Mouse (Mus musculus) midbrain, embryonic 13.5 days (tissue): ENCODE data around the gene Iqcf6. TPM values are rescaled to one million over a fixed set of nuclear protein-coding genes. Genes with fewer than 3 reads are reported as not detected.
"Not testable (repeated sequence)": the region's sequence is repeated elsewhere in the genome, so short reads cannot be mapped to it uniquely, and the experiment has no call there.

Experiments
- ATAC-seq: fragments of 200-750 bp; cut with Nextera tagmentation; 2 replicates; pipeline ENCODE4 v1.8.0; 2017; ENCODE audit warnings: mild to moderate bottlenecking, moderate TSS enrichment, moderate library complexity
- H3K27ac ChIP-seq: fragments of 300-500 bp; sonication (generic); 2 replicates; pipeline ENCODE4 v1.5.1; 2015; ENCODE audit warnings: inconsistent platforms, mild to moderate bottlenecking, moderate library complexity
- H3K27me3 ChIP-seq: fragments of 300-500 bp; sonication (generic); 2 replicates; pipeline ENCODE4 v1.6.1; 2015; ENCODE audit warnings: mild to moderate bottlenecking, inconsistent platforms
- H3K36me3 ChIP-seq: fragments of 300-500 bp; sonication (generic); 2 replicates; pipeline ENCODE4 v1.6.1; 2015; ENCODE audit warnings: mild to moderate bottlenecking, inconsistent platforms
- H3K4me1 ChIP-seq: fragments of 300-500 bp; sonication (generic); replicated peaks from 2 replicates; pipeline ENCODE4 v1.6.1; 2015; ENCODE audit warnings: inconsistent platforms
- H3K4me2 ChIP-seq: fragments of 300-500 bp; sonication (generic); replicated peaks from 2 replicates; pipeline ENCODE4 v1.6.1; 2015; ENCODE audit warnings: moderate library complexity, mild to moderate bottlenecking, inconsistent platforms
- H3K4me3 ChIP-seq: fragments of 300-500 bp; sonication (generic); replicated peaks from 2 replicates; pipeline ENCODE4 v1.5.1; 2015; ENCODE audit warnings: mild to moderate bottlenecking, inconsistent platforms
- H3K9ac ChIP-seq: fragments of 300-500 bp; sonication (generic); replicated peaks from 2 replicates; pipeline ENCODE4 v1.6.1; 2015; ENCODE audit warnings: mild to moderate bottlenecking, inconsistent platforms
- H3K9me3 ChIP-seq: fragments of 300-500 bp; sonication (generic); 2 replicates; pipeline ENCODE4 v1.6.1; 2016; ENCODE audit warnings: mild to moderate bottlenecking, inconsistent platforms
- WGBS: fragments of 180-500 bp; shearing (Covaris S2); methylation state at CpG from one replicate; pipeline ENCODE4 v1.1.7; 2015; 5-methylcytosine and 5-hydroxymethylcytosine counted together
- polyA plus RNA-seq: library from polyadenylated mRNA; unstranded; fragments of >200 nt; fragmentation: Nextera tagmentation; extraction: Ambion mirVana; gene quantifications from 2 replicates; pipeline ENCODE4 v1.2.1, GENCODE M21; 2015

The Iqcf6 gene
- polyA plus RNA-seq, 1 experiment from 2014 or later, result not detected

- WGBS, result 35% methylated on average over 8 of the region's 8 CpGs
- H3K4me2 ChIP-seq, H3K4me3 ChIP-seq, H3K27ac ChIP-seq, H3K9me3 ChIP-seq, H3K27me3 ChIP-seq, H3K36me3 ChIP-seq, H3K4me1 ChIP-seq, H3K9ac ChIP-seq, ATAC-seq: not testable (repeated sequence)
Measured at GRCm38 (mm10) chr9:106627796-106628195, 1.4 kb downstream of the Iqcf6 start.

DNA sequence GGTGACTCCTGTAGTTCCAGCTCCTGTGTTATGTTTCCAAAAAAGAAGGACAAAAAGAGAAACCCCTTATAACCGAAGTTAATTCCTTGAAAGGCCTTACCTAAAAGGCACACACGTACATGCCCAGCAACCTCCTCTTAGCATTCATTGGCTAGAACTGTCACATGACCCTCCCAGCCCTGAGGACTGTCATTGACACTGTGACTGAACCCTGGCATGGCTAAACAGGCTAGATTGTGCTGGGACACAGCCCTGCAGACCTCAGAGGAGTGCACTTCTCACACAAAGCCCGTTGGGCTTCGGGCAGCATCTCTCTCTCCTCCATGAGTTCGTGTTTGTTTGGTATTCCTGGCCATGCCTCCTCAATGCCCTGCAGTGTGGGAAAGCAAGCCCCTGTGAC, 5.8 kb downstream of the Iqcf6 start:
- no peak overlapping the region for H3K4me3 ChIP-seq
- WGBS, result 69% methylated on average over 5 of the region's 5 CpGs
- no peak overlapping the region for H3K9ac ChIP-seq
- ATAC-seq, result no peak
- no peak overlapping the region for H3K4me2 ChIP-seq
- H3K27me3 ChIP-seq, result no peaks in the 10 kb centered on the region
- no peak overlapping the region for H3K27ac ChIP-seq
- no peaks in the 10 kb centered on the region for H3K36me3 ChIP-seq
- H3K9me3 ChIP-seq, result no peaks in the 10 kb centered on the region
- peaks cover 3% of the 10 kb centered on the region; the same call in 1 of the 2 replicates for H3K4me1 ChIP-seq

DNA sequence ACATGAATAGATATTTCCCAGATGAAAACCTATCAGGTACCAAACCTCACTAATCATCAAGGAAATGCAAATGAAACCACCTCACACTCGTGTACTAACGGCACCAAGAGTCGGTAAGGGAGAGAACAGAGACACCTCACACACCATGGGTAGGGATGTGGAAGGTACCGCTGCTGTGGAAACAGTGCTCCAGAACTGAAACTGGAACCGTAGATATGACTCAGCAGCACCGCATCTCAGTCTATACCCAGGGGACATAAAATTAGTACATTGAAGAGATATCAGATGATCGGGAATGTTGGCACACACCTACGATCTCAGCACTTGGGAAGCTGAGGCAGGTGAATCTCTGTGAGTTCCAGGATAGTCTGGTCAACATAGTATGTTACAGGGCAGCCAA, 11.8 kb downstream of the Iqcf6 start:
- Histone ChIP-seq H3K27ac (no peak overlapping the region), H3K9me3 (no peaks in the 10 kb centered on the region), H3K4me1 (no peaks in the 10 kb centered on the region), H3K36me3 (no peaks in the 10 kb centered on the region), H3K27me3 (no peaks in the 10 kb centered on the region), H3K4me3 (no peak overlapping the region), H3K9ac (no peak overlapping the region), H3K4me2 (no peak overlapping the region)
- no peak for ATAC-seq
- WGBS, result 95% methylated on average over 8 of the region's 8 CpGs

DNA sequence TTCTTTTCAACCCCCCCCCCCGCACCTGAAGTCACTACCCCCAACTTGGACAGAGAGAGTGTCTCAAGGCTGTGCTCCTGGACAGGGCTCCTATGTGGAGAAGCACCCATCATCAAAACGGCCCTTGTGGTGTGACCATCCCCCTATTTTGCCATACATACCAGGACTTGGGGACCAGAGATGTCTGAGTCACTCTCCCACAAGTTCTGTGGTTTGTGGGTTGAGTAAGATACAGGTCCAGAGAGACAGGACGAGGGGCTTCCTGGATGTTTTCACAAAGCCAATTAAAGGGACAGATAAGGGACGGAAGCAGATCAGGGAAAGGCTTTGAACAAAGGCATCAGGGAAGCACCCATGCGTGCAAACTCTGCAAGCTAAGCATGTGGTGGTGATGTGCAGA, 15.0 kb downstream of the Iqcf6 start:
- Histone ChIP-seq H3K9me3 (no peaks in the 10 kb centered on the region), H3K4me2 (no peak overlapping the region), H3K4me1 (no peaks in the 10 kb centered on the region), H3K9ac (no peak overlapping the region), H3K27me3 (no peaks in the 10 kb centered on the region), H3K36me3 (no peaks in the 10 kb centered on the region), H3K27ac (no peak overlapping the region), H3K4me3 (no peak overlapping the region)
- ATAC-seq, result no peak
- WGBS, result 47% methylated on average over 5 of the region's 5 CpGs

- Histone ChIP-seq H3K4me2 (no peak overlapping the region), H3K9me3 (no peaks in the 10 kb centered on the region), H3K9ac (no peak overlapping the region), H3K4me3 (no peak overlapping the region), H3K27ac (no peak overlapping the region), H3K36me3 (no peaks in the 10 kb centered on the region), H3K27me3 (no peaks in the 10 kb centered on the region), H3K4me1 (no peaks in the 10 kb centered on the region)
- WGBS, result 32% methylated on average over 7 of the region's 7 CpGs
- ATAC-seq, result 0 out of 2 replicates have a peak, but pooled peaks have one; percentile 43
Measured at GRCm38 (mm10) chr9:106643128-106643527, 16.7 kb downstream of the Iqcf6 start.

DNA sequence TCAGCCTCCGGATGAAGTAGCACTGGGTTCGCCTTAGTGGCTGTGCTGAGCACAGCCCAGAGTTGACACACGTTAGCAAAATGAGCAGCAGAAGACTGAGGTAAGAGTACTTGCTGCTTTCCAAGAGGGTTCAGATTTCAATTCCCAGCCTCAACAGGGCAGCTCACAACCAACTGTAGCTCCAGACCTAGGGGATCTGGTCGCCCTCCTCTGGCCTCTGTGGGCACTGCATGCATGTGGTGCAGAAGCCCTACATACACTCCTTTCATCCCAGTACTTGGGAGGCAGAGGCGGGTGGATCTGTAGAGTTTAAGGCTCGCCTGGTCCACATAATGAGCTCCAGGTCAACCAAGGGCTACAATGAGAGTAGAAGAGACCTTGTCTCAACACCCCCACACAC, 17.4 kb downstream of the Iqcf6 start:
- H3K9me3 ChIP-seq, result no peaks in the 10 kb centered on the region
- 77% methylated on average over 6 of the region's 6 CpGs for WGBS
- H3K27ac ChIP-seq, result no peak overlapping the region
- no peak for ATAC-seq
- H3K4me1 ChIP-seq, result no peaks in the 10 kb centered on the region
- H3K4me3 ChIP-seq, result no peak overlapping the region
- H3K27me3 ChIP-seq, result no peaks in the 10 kb centered on the region
- H3K36me3 ChIP-seq, result no peaks in the 10 kb centered on the region
- no peak overlapping the region for H3K9ac ChIP-seq
- no peak overlapping the region for H3K4me2 ChIP-seq

- no peak for ATAC-seq
- Histone ChIP-seq H3K4me1 (no peaks in the 10 kb centered on the region), H3K9ac (no peak overlapping the region), H3K27ac (no peak overlapping the region), H3K4me2 (no peak overlapping the region), H3K36me3 (0 out of 2 replicates have a peak, but pooled peaks cover 8% of the 10 kb centered on the region), H3K9me3 (no peaks in the 10 kb centered on the region), H3K4me3 (no peak overlapping the region), H3K27me3 (no peaks in the 10 kb centered on the region)
- WGBS, result 81% methylated on average over 9 of the region's 9 CpGs
Measured at GRCm38 (mm10) chr9:106645684-106646271, 19.4 kb downstream of the Iqcf6 start.

DNA sequence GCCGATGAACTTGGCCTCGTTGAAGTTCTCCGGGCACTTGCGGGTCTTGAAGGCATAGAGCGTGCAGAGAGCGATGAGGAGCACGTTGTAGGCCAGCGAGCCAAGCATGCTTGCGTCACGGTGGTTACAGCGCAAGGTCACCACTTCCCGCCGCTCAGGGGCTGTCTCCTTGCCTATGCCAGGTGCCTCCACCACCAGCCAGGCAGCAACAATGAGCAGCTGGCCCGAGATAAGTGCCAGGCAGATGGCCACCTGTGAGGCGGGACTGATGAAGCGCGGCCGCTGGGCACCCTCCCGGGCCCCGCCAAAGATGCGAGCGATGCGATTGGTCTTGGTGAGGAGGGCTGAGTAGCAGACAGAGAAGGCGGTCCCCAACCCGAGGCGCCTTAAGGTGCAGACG, 20.8 kb downstream of the Iqcf6 start:
- H3K27me3 ChIP-seq, result no peaks in the 10 kb centered on the region
- no peak overlapping the region for H3K27ac ChIP-seq
- no peak overlapping the region for H3K4me3 ChIP-seq
- no peak overlapping the region for H3K4me2 ChIP-seq
- no peaks in the 10 kb centered on the region for H3K4me1 ChIP-seq
- H3K36me3 ChIP-seq, result 0 out of 2 replicates have a peak, but pooled peaks cover 9% of the 10 kb centered on the region
- WGBS, result 76% methylated on average over 27 of the region's 27 CpGs
- no peak for ATAC-seq
- H3K9ac ChIP-seq, result no peak overlapping the region
- H3K9me3 ChIP-seq, result no peaks in the 10 kb centered on the region

- Histone ChIP-seq H3K27me3 (peaks cover 17% of the 10 kb centered on the region), H3K9me3 (no peaks in the 10 kb centered on the region), H3K4me1 (peaks cover 32% of the 10 kb centered on the region), H3K4me2 (no peak overlapping the region; the same call in 1 of the 2 replicates), H3K27ac (no peak overlapping the region), H3K9ac (no peak overlapping the region), H3K4me3 (no peak overlapping the region), H3K36me3 (0 out of 2 replicates have a peak, but pooled peaks cover 9% of the 10 kb centered on the region)
- ATAC-seq, result no peak
- 86% methylated on average over 1 of the region's 1 CpGs for WGBS
Measured at GRCm38 (mm10) chr9:106652720-106653119, 26.3 kb downstream of the Iqcf6 start.

- H3K36me3 ChIP-seq, result peaks cover 22% of the 10 kb centered on the region
- no peaks in the 10 kb centered on the region for H3K9me3 ChIP-seq
- peaks cover 38% of the 10 kb centered on the region for H3K4me1 ChIP-seq
- WGBS, result under 1% methylated on average over 39 of the region's 44 CpGs
- peak within 1 kb of the TSS; percentile 77 for H3K9ac ChIP-seq
- peak within 1 kb of the TSS; percentile 55 for H3K4me3 ChIP-seq
- H3K27me3 ChIP-seq, result peaks cover 17% of the 10 kb centered on the region
- peak within 1 kb of the TSS; percentile 35 for H3K27ac ChIP-seq
- H3K4me2 ChIP-seq, result peak within 1 kb of the TSS; percentile 83
- ATAC-seq, result peak; percentile 82
Measured at GRCm38 (mm10) chr9:106655884-106656720, 29.7 kb downstream of the Iqcf6 start, which contains the start of gene Grm2. TSS of gene Grm2 (minus strand) at chr9:106656082.

GRCm38 (mm10) chr9:106656820-106657219, 30.4 kb downstream of the Iqcf6 start:
- Histone ChIP-seq H3K4me3 (no peak overlapping the region), H3K9me3 (no peaks in the 10 kb centered on the region), H3K27me3 (peaks cover 17% of the 10 kb centered on the region), H3K9ac (0 out of 2 replicates have a peak overlapping the region, but pooled peaks have one; percentile 51), H3K27ac (peak overlapping the region; percentile 35; the same call in 1 of the 2 replicates), H3K36me3 (peaks cover 29% of the 10 kb centered on the region), H3K4me2 (no peak overlapping the region), H3K4me1 (peaks cover 43% of the 10 kb centered on the region)
- WGBS, result 22% methylated on average over 5 of the region's 5 CpGs
- ATAC-seq, result peak; percentile 9; the same call in 1 of the 2 replicates

DNA sequence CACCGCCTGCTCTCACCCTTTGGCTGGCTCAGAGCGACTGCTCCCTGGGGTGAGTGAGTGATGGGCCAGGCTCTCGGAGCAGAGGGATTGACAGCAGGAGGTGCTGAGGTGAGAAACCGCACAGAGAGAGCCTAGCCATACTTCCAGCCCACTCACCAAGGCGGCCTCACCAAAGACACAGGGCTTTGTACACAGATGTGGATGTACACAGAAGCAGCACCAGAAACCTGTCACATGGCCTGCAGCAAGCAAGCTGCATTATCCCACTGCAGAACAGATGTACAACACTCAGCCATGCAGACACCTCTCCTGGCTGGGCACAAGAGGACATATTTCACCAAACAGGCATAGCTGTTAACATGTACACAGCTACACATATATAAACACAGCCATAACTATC, 31.2 kb downstream of the Iqcf6 start:
- Histone ChIP-seq H3K4me1 (peaks cover 43% of the 10 kb centered on the region), H3K9me3 (no peaks in the 10 kb centered on the region), H3K9ac (no peak overlapping the region), H3K4me2 (no peak overlapping the region), H3K36me3 (peaks cover 37% of the 10 kb centered on the region), H3K4me3 (no peak overlapping the region), H3K27me3 (peaks cover 17% of the 10 kb centered on the region), H3K27ac (peak overlapping the region; percentile 14; the same call in 1 of the 2 replicates)
- WGBS, result 39% methylated on average over 5 of the region's 5 CpGs
- no peak for ATAC-seq
